Mouse (Mus musculus) right cerebral cortex, postnatal 36 days (tissue): Measurements from ENCODE around the gene Gyg.
"Not testable (repeated sequence)": the region's sequence is repeated elsewhere in the genome, so short reads cannot be mapped to it uniquely, and the experiment has no call there.

Experiments used
- DNase-seq, 2 experiments: peaks; one replicate each; pipeline ENCODE4 v3.0.0; 2022; ENCODE audit warnings: low spot score in 2 of 2, mixed read lengths in 1 of 2

Gyg gene

DNA sequence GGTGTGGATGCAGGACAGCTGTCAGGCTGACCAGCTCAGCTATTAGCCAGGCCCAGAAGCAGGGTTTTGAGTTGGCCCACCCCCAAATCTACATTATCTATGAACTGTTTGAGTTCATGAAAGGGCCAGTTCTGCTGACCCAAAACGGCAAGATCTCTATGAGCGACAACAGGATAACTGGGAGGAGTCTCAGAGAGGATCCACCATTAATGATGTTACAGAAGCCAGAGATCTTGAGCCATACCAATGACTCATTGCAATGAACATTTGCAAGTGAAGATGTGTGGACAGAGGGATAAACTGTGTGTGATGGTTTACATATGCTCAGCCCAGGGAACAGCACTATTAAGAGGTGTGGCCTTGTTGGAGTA is 23.8 kb downstream of the Gyg start:
- no peak for DNase-seq

DNA sequence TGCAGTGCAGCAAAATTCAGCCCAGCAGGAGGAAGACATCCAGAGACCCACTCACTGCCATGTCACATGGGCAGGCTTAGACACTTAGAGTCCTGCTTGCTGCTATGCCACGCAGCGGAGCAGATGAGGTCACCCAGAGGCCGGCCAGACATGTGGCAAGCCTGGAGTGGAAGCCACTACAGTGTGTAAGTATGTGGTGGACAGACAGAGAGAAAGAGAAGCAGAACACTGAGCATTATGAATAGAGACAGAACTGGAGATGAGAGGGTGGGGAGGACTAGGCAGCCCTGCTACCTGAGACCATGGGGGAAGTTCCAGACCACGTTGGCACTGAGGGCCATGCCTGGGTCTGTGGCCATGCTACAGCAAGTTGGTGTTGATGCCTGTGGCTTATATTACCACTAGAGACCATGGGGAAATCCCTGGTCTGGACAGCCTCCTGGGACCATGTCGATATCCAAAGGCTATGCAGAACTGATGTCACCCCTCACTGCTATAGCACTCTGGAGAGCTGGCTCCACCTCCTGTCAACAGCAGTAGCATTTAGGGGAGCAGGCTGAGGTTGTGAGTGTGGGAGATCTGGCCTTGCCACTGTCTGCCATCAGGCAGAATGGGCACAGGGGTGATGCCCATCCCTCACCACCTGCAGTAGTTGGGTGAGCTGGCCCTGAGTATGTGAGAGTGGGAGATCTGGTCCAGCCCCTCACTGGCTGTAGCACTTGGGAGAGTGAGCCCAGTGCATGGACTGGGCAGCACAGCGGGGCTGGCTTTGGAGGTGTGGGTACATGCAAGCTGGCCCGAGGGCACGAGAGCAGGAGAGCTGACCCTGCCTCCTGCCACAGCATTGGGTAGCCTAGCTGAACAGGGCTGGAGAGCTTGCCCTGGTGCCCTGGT is 24.4 kb downstream of the Gyg start:
- no peak for DNase-seq

DNA sequence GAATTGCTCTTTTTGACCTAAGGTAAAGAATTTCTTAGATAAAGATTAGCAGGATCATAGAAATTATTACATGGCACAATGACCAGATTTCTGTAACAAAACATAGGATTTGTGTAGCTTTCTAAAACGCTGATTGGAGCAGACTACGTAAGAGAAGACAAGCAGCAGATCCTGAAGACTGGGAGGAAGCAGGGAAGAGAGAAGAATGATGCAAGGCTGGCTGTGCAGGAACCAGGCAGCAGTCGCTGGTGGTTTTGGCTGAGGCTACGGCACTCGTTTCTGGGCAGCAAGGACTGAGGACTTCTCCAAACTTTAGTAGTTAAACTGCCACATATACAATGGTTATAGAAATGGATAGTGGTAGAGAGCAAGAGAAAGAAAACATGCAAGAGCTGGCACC is 25.6 kb downstream of the Gyg start:
- no peak for DNase-seq

DNA sequence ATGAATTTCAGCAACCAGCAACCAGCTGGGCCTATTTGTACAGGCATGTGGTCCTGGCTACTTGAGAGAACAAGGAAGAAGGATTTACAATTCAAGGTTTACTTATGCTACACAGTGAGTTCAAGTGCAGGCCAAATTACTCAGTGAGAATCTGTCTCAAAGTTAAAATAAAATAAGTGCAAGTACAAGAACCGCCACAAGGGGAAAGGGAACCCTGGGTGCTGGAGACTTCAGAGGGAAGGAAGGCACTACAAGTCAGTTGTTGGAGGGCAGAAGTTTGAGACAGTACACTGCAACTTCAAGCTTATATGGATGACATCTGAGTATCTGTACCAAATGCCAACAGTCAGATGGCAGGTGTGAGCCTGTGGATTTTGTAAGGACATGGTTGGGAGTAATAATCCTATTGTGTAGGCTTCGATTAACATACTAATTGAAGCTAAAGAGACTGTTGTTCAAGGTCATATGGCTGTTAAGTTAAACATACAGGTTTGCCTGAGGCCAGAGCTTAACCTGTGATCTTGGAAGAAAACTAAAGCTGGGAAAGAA is 28.0 kb downstream of the Gyg start:
- no peak for DNase-seq

DNA sequence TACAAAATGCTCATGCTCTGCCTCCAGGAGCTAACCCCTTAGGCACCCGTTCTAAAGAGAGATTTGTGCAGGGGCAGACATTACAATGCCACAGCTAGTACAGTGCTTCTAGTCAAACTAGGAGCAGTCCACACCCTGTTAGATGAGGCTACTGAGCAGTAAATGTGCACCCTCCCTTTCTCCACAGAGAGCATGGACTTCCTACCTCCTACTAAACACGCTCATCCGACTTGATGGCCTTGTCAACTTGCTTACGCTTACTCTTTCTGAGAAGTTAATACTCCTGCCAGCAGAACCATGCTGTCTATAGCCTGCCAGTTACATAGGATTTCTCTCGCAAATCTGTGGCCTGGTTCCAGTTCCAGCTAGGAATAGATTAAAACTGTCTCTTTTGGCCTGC is 29.5 kb downstream of the Gyg start:
- no peak for DNase-seq

DNA sequence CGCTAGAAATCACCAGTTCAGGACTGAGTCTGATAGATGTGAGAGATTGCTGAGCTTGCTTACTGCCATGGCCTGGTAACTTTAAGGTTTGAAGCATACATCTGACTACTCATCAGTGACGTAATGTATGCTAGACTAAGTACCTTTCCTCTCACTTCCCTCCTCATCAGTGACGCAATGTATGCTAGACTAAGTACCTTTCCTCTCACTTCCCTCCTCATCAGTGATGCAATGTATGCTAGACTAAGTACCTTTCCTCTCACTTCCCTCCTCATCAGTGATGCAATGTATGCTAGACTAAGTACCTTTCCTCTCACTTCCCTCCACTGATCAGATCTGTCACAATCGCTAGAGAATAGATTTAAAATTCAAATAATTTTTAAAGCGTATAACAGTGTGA is 33.5 kb downstream of the Gyg start:
- not testable (repeated sequence) for DNase-seq

DNA sequence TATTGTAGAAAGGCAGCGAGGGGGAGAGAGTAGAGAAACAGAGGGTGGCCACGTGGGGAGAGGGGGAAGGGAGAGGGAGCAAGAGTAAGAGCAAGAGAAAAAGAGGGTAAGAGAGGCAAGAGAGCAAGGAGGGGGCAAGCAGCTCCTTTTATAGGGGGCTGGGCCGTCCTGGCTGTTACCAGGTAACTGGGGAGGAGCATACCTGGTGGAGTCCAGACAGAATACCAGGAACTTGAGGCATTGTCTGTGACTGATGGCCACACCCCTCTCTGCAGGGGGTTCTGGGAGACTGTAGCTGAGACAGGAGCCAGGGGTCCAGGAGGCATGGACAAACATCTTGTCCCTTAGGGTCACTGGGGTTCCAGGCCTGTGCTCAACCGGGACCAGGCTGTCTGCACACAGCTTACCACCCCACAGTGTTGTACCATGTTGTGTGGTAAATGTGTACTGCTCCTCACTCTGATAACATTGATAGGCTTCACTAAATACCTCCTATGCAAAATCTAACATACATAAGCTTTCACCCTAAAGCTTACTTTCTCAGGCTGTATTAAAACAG is 35.4 kb downstream of the Gyg start:
- DNase-seq = no peak

DNA sequence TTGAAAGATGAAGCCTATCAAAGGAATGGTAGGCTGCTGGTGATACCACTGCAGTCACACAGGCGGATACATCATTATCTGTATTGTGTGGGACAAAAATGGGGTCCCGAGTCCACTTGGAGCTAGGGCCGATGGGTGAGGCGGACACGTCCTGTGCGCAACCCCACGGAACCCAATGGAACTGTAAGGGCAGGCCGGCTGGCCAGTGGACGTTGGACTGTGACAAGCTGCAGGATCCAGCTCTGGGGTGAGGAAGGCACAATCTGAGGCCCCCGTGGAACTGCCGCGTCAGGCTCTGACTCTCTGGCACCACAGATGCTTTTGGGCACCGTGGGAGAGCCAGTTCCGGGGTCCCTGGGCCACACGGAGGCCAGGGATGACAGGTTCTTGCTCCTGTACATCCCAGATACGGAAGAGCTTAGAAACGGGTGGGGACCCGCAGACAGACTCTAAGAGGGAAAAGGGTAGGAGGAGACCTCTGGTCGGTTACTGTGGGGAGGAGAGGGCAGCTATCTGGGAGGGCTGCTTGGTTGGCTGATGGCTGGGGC is 36.0 kb downstream of the Gyg start:
- no peak for DNase-seq

DNA sequence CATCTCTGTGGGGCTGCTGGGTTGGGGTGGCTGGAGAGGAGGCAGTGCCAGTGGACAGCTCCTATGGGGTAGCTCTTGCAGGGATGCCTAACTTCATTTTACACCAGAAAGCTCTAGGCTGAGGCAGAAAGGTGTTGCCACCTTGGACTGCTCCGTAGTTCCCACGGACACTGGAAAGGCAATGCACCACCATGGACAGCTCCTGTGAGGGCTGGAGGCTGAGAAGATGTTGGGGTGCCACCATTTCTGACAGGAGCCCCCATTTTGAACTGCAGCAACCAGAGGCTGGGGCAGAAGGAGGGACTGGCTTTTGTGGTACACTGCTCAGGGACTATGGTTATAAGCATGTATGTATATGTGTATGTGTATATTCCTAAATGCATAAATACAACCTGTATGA is 43.2 kb downstream of the Gyg start:
- DNase-seq = no peak

DNA sequence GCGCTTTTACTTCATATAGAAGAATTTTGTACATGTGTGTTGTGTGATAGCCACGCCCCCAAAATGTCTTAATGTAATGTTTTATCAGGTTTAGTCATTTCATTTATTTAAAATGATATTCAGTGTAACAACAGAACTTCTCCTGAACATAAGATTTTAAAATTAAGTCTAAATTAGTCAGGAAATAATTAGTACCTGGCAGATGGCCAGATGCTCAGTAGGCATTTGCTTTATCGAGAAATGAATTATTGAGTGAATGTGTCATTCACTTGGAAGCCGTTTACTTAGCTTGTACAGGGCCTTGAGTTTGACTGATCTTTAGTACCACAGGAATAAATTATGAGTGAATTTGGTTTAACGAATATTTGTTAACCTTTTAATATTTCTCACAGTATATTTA is 46.2 kb downstream of the Gyg start:
- DNase-seq = no peak

DNA sequence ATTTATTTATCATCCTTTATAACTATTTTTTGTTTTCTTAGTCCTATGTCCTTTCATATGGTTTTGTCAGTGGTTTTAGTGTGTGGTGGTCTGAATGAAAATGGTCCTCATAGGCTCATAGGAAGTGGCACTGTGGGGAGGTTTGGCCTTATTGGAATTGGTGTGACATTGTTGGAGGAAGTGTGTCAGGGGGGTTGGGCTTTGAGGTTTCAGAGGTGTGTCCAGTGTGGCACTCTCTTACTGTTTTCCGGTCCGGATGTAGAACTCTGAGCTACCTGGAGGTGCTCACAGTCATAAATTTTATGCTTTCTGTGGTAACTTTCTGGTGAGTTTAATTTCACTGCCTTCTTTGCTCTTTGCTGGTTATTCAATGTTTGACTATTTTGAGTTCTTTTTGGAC is 50.3 kb downstream of the Gyg start:
- no peak for DNase-seq

DNA sequence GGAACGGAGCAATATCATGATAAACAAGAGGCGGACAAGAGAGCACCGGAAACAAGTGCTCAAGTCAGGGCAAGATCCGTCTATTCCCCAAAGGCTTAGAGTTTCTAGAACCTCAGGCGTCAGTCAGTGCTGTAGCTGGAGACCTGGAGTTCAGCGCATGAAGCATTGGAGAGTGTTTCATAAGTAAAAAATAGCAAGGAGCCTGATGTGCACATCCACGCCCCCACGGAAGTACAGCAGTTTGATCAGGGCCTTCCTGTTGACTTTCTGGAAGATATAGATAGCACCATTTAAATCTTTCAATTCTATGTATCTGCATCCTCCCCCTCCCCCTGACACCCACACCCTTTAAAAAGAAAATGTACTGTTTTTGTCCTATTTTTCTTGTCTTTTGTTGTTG is 50.8 kb downstream of the Gyg start:
- DNase-seq = no peak

DNA sequence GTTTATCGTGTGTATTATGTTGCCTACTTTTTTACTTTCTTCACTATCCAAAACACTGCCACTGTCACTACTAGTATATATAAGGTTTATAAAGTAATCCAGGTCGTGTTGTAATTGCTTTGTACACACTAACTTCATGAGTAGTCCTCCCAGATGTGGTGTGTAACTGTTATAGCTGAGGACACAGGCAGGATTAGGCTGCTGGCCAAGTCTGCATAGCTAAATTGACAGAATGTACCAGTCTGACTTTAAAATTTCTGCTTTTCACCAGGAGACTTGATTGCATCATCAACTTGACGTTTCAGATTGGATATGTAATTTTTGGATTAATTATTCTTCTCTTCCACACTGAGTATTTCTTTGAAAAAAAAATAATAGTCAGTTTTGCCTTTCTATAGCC is 51.3 kb downstream of the Gyg start:
- DNase-seq = no peak

DNA sequence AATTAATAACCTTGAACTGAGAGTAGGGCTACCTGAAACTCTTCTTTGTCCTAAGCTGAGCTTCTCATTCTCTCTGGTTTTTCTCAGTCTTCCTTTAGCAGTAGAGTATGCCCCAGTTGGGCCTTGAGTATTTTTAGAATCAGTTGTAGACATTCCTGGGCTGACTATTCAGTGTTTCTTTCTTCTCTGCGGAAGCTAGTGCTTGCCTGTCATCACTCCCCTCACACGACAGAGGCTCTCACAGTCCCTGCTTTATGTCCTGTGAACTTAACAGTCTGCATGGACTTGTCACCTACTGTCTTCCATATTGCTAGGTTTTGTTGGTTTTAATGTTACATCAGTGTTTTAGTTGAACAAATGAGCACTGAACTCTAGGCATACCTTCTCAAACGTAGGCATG is 73.0 kb downstream of the Gyg start:
- DNase-seq = no peak

DNA sequence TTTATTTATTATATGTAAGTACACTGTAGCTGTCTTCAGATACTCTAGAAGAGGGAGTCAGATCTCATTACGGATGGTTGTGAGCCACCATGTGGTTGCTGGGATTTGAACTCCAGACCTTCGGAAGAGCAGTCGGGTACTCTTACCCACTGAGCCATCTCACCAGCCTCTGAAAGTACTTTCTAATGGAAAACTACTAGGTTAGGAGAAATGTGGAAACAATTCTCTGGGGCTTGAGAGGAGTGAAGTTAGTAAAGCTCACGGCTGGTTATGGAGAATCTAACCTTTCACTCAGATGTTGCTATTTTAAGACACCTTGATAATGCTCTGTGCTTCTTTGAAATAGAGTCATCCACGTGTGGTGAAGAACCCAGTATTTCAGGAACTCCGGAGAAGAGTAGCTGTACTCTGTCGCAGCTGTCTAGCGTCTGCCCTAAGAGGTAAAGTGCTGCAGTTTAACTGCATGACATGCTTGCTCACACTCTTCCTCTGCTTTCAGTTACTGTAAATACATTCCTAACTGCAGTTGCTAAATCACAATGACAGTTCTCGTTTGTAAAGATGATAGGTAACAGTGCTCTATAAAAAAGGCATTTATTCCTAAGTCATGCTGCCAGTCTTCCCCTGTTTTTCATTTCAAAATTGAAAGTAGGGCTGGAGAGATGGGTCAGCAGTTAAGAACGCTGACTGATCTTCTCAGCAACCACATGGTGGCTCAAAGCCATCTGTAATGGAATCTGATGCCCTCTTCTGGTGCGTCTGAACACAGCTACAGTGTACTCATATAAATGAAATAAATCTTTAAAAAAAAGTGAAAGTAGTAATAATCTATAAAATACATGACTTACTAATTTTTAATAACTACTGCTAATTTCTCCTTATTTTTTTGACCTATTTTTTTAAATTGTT is 78.7 kb downstream of the Gyg start:
- no peak for DNase-seq
